ENCODE assay signal across 9 mouse cellular contexts in genomic region chr13:42623491-42623890, GRCm38 (mm10). TPM values are rescaled to one million over a fixed set of nuclear protein-coding genes. Genes with fewer than 3 reads are reported as not detected.
DNase-seq lines count a peak whose midpoint lies in the region; ATAC-seq and TF ChIP-seq lines count a peak whose summit lies in the region.
"Had no signal": no experiment of that assay in that cellular context is flagged by ENCODE, and none has a peak within 500 bp of the region (broad histone marks: within the 10 kb centered on the region; RNA-seq: fewer than 3 reads in every experiment).

No protein-coding gene starts in this region.

- H3K9me3 ChIP-seq in heart, embryonic 11.5 days (replicated peaks; ENCODE audit: control insufficient read depth, low read length) = no peaks in the 10 kb centered on the region
- H3K9me3 ChIP-seq in E14TG2a.4 (ENCODE audit: low read length) = no peaks in the 10 kb centered on the region
- H3K9me3 ChIP-seq: lung, embryonic 15.5 days had no signal

- peak; percentile 29 to 49 for DNase-seq in heart, postnatal 10 days
- DNase-seq in cerebellum, adult 8-10 months = peak; percentile 30
- DNase-seq in kidney, postnatal 10 days = peak; percentile 73
- peak; percentile 56 for DNase-seq in lung, postnatal 10 days
- no peak for DNase-seq in natural killer cell, adult 2 months (ENCODE audit: low spot score in 2 of 2)

- H3K9ac ChIP-seq in heart, embryonic 11.5 days (ENCODE audit: low read depth, low read length) = no peak overlapping the region
- H3K9ac ChIP-seq: lung, embryonic 15.5 days had no signal

- H3K4me3 ChIP-seq in heart, embryonic 11.5 days (ENCODE audit: low read depth, low read length) = no peak overlapping the region
- H3K4me3 ChIP-seq in E14TG2a.4 (replicated peaks; ENCODE audit: low read length) = no peak overlapping the region
- H3K4me3 ChIP-seq: lung, embryonic 15.5 days had no signal

- no peak for ATAC-seq in heart, embryonic 11.5 days (replicated peaks; ENCODE audit: insufficient number of reproducible peaks, low FRiP score, low TSS enrichment)
- no peak for ATAC-seq in CD4-positive, CD25-positive, alpha-beta regulatory T cell, adult 4 months

- H3K27me3 ChIP-seq in heart, embryonic 11.5 days (ENCODE audit: control insufficient read depth, insufficient read depth, low read length) = no peaks in the 10 kb centered on the region
- H3K27me3 ChIP-seq in E14TG2a.4 (ENCODE audit: insufficient read depth, low read length) = no peaks in the 10 kb centered on the region
- H3K27me3 ChIP-seq: lung, embryonic 15.5 days had no signal

- no peak overlapping the region for H3K27ac ChIP-seq in heart, embryonic 11.5 days (ENCODE audit: low read depth, low read length)
- H3K27ac ChIP-seq: lung, embryonic 15.5 days had no signal

- no peaks in the 10 kb centered on the region for H3K36me3 ChIP-seq in heart, embryonic 11.5 days (ENCODE audit: control insufficient read depth, insufficient read depth, low read length)
- no peaks in the 10 kb centered on the region for H3K36me3 ChIP-seq in E14TG2a.4 (ENCODE audit: insufficient read depth, low read length)
- H3K36me3 ChIP-seq: lung, embryonic 15.5 days had no signal

- 48% methylated on average over 5 of the region's 5 CpGs for WGBS in heart, embryonic 11.5 days (ENCODE audit: insufficient replicate concordance)

- TF ChIP-seq CTCF in E14TG2a.4 (conservative IDR thresholded peaks at IDR 0.05; ENCODE audit: low read length) = peak; percentile 13; the same call in 1 of the 2 replicates

- intact Hi-C loops in heart, postnatal 10 days (cut with DNase I) = loop anchor here (1.0 to 2.0 kb wide), 2 partner anchors 169 to 199 kb away; no protein-coding TSS in a partner anchor

- H3K4me2 ChIP-seq in heart, embryonic 11.5 days = no peak overlapping the region
- H3K4me2 ChIP-seq: lung, embryonic 15.5 days had no signal

- H3K4me1 ChIP-seq in heart, embryonic 11.5 days (ENCODE audit: control insufficient read depth, insufficient read depth, low read length) = no peaks in the 10 kb centered on the region
- no peaks in the 10 kb centered on the region for H3K4me1 ChIP-seq in E14TG2a.4 (replicated peaks; ENCODE audit: low read depth, low read length)
- H3K4me1 ChIP-seq: lung, embryonic 15.5 days had no signal

RNA-seq across cellular contexts. Expression of gene Phactr1, which starts 56.9 kb away (rescaled TPM):
- 10 to 100 TPM; 11.0 to 12.5 TPM for total RNA-seq in heart, postnatal 10 days (2021)
- polyA plus RNA-seq in heart, embryonic 11.5 days (2014; fragmentation: Nextera tagmentation; extraction: Ambion mirVana) = 4.2 and 6.0 TPM in 2 replicates
- under 1 TPM in 1 of 2 experiments, not detected in 1; 0.65 TPM for polyA plus RNA-seq in CD4-positive, CD25-positive, alpha-beta regulatory T cell, adult 4 months (2017; shearing (Covaris generic))

Comparison
In these comparisons a context has a peak if more than half of its experiments do, and no peak if none do; other contexts are left out.
1. DNase-seq: peak in heart, postnatal 10 days (2 of 2), cerebellum, adult 8-10 months (single experiment), kidney, postnatal 10 days (single experiment) and lung, postnatal 10 days (single experiment); none in natural killer cell, adult 2 months (0 of 2).